Mouse (Mus musculus): ENCODE data around the gene Hspb2. TPM values are rescaled to one million over a fixed set of nuclear protein-coding genes. Genes with fewer than 3 reads are reported as not detected.

The Hspb2 gene
- polyA plus RNA-seq, 1 experiment = 36.4 TPM

- no peaks in the 10 kb centered on the region for H3K79me2 ChIP-seq (ENCODE audit: control insufficient read depth, insufficient read depth)
- no peak for TF ChIP-seq FOSL1 (IDR thresholded peaks at IDR 0.05; ENCODE audit: insufficient read depth, low read length, poor library complexity, severe bottlenecking)
- TF ChIP-seq MAX (IDR thresholded peaks at IDR 0.05) = no peak
- no peak for TF ChIP-seq MYOD1 (IDR thresholded peaks at IDR 0.05; ENCODE audit: control insufficient read depth, insufficient read length, low read depth)
- TF ChIP-seq USF1 (IDR thresholded peaks at IDR 0.05; ENCODE audit: low read depth) = no peak
- no peaks in the 10 kb centered on the region for H3K79me3 ChIP-seq (ENCODE audit: low read depth)
- H3K27me3 ChIP-seq (ENCODE audit: control insufficient read depth, insufficient read depth, insufficient read length) = no peaks in the 10 kb centered on the region
- no peak overlapping the region for H3K4me3 ChIP-seq (ENCODE audit: insufficient read depth, poor library complexity, severe bottlenecking)
- no peaks in the 10 kb centered on the region for H3K36me3 ChIP-seq (ENCODE audit: control insufficient read depth, insufficient read depth)
- no peak overlapping the region for H3ac ChIP-seq (ENCODE audit: control insufficient read depth, insufficient read length, low read depth)
Measured at GRCm38 (mm10) chr9:50756711-50757110, 4.6 kb upstream of the Hspb2 start.

GRCm38 (mm10) chr9:50753947-50754346 lies 1.8 kb upstream of the Hspb2 start:
- Histone ChIP-seq H3K79me3 (ENCODE audit: low read depth) (no peaks in the 10 kb centered on the region), H3K36me3 (ENCODE audit: control insufficient read depth, insufficient read depth) (no peaks in the 10 kb centered on the region), H3K4me3 (ENCODE audit: insufficient read depth, poor library complexity, severe bottlenecking) (no peak overlapping the region), H3K79me2 (ENCODE audit: control insufficient read depth, insufficient read depth) (no peaks in the 10 kb centered on the region), H3ac (ENCODE audit: control insufficient read depth, insufficient read length, low read depth) (no peak overlapping the region), H3K27me3 (ENCODE audit: control insufficient read depth, insufficient read depth, insufficient read length) (no peaks in the 10 kb centered on the region)
- TF ChIP-seq MYOG (IDR thresholded peaks at IDR 0.05; ENCODE audit: control insufficient read depth, extremely low read depth, insufficient read length) (no peak), USF1 (IDR thresholded peaks at IDR 0.05; ENCODE audit: low read depth) (no peak), CEBPB (IDR thresholded peaks at IDR 0.05; ENCODE audit: low read depth) (no peak), MAX (IDR thresholded peaks at IDR 0.05) (no peak), FOSL1 (IDR thresholded peaks at IDR 0.05; ENCODE audit: insufficient read depth, low read length, poor library complexity, severe bottlenecking) (no peak), MYOD1 (IDR thresholded peaks at IDR 0.05; ENCODE audit: control insufficient read depth, insufficient read length, low read depth) (no peak), CTCF (IDR thresholded peaks at IDR 0.05; ENCODE audit: control insufficient read depth, insufficient read depth, insufficient read length) (no peak)

DNA sequence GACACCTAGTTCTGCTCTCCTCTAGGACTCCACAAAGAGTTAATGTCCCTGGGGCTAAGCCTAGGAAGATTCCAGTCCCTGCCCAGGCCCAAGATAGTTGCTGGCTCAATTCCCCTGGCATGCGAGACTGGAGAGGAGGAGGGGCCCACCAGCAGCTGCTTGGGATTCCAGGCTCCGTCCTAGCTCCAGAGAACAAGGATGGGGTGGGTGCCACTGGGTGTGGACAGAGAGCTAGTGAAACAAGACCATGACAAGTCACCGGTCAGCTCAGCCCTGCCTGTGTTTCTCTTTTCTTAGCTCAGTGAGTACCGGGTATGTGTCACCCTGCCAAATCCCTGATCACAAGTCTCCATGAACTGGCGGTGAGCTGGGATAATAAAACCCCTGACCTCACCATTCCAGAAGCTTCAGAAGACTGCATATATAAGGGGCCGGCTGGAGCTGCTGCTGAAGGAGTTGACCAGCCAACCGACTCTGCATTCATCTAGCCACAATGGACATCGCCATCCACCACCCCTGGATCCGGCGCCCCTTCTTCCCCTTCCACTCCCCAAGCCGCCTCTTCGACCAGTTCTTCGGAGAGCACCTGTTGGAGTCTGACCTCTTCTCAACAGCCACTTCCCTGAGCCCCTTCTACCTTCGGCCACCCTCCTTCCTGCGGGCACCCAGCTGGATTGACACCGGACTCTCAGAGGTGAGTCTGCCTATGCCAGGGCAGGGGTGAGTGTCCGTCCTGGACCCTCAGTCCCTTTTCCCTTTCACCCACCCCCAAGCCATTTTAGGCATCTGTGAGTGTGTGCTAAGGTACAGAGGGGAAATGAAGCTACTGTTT lies 846 bp upstream of the Hspb2 start:
- H3K4me3 ChIP-seq (ENCODE audit: insufficient read depth, poor library complexity, severe bottlenecking) = peak overlapping the region; percentile 31
- H3K27me3 ChIP-seq (ENCODE audit: control insufficient read depth, insufficient read depth, insufficient read length) = no peaks in the 10 kb centered on the region
- H3K79me2 ChIP-seq (ENCODE audit: control insufficient read depth, insufficient read depth) = no peaks in the 10 kb centered on the region
- peak; percentile 43 for TF ChIP-seq MYOD1 (IDR thresholded peaks at IDR 0.05; ENCODE audit: control insufficient read depth, insufficient read length, low read depth)
- no peak for TF ChIP-seq CTCF (IDR thresholded peaks at IDR 0.05; ENCODE audit: control insufficient read depth, insufficient read depth, insufficient read length)
- H3K36me3 ChIP-seq (ENCODE audit: control insufficient read depth, insufficient read depth) = no peaks in the 10 kb centered on the region
- no peaks in the 10 kb centered on the region for H3K79me3 ChIP-seq (ENCODE audit: low read depth)
- peak overlapping the region; percentile 36 for H3ac ChIP-seq (ENCODE audit: control insufficient read depth, insufficient read length, low read depth)

- Histone ChIP-seq H3K36me3 (ENCODE audit: control insufficient read depth, insufficient read depth) (no peaks in the 10 kb centered on the region), H3ac (ENCODE audit: control insufficient read depth, insufficient read length, low read depth) (peak within 1 kb of the TSS; percentile 72), H3K27me3 (ENCODE audit: control insufficient read depth, insufficient read depth, insufficient read length) (no peaks in the 10 kb centered on the region), H3K4me3 (ENCODE audit: insufficient read depth, poor library complexity, severe bottlenecking) (peak within 1 kb of the TSS; percentile 6), H3K79me2 (ENCODE audit: control insufficient read depth, insufficient read depth) (no peaks in the 10 kb centered on the region), H3K79me3 (ENCODE audit: low read depth) (no peaks in the 10 kb centered on the region)
- TF ChIP-seq FOSL1 (IDR thresholded peaks at IDR 0.05; ENCODE audit: insufficient read depth, low read length, poor library complexity, severe bottlenecking) = no peak
- no peak for TF ChIP-seq CTCF (IDR thresholded peaks at IDR 0.05; ENCODE audit: control insufficient read depth, insufficient read depth, insufficient read length)
- TF ChIP-seq MYOG (IDR thresholded peaks at IDR 0.05; ENCODE audit: control insufficient read depth, extremely low read depth, insufficient read length) = no peak
- no peak for TF ChIP-seq MYOD1 (IDR thresholded peaks at IDR 0.05; ENCODE audit: control insufficient read depth, insufficient read length, low read depth)
- no peak for TF ChIP-seq CEBPB (IDR thresholded peaks at IDR 0.05; ENCODE audit: low read depth)
- TF ChIP-seq USF1 (IDR thresholded peaks at IDR 0.05; ENCODE audit: low read depth) = no peak
- no peak for TF ChIP-seq MAX (IDR thresholded peaks at IDR 0.05)
Measured at GRCm38 (mm10) chr9:50751323-50751722, 831 bp downstream of the Hspb2 start, which contains the start of gene Cryab. Gene Cryab, plus strand, starts transcription at chr9:50751325.

DNA sequence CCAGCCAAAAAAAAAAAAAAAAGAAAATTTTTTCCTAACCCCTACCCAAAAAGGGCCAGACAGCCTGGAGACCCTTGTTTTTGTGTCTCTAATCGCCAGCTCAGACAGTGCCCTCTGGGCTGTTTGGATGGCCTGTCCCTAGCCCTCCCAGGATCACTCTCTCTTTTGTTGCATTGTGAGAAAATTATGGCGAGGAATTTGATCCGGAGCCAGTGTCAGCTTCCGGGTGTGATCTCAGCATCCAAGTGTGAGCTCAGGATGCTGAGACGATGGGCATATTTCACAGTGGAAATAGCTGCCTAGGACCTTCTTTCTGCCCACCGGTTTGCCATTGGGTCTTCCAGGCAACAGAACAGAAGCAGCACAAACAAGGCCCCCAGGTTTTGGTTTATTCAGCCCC lies 1.4 kb downstream of the Hspb2 start:
- Histone ChIP-seq H3K79me2 (ENCODE audit: control insufficient read depth, insufficient read depth) (no peaks in the 10 kb centered on the region), H3K4me3 (ENCODE audit: insufficient read depth, poor library complexity, severe bottlenecking) (no peak overlapping the region), H3ac (ENCODE audit: control insufficient read depth, insufficient read length, low read depth) (peak overlapping the region; percentile 24), H3K36me3 (ENCODE audit: control insufficient read depth, insufficient read depth) (no peaks in the 10 kb centered on the region), H3K27me3 (ENCODE audit: control insufficient read depth, insufficient read depth, insufficient read length) (no peaks in the 10 kb centered on the region), H3K79me3 (ENCODE audit: low read depth) (no peaks in the 10 kb centered on the region)
- TF ChIP-seq MAX (IDR thresholded peaks at IDR 0.05) = no peak
- no peak for TF ChIP-seq MYOG (IDR thresholded peaks at IDR 0.05; ENCODE audit: control insufficient read depth, extremely low read depth, insufficient read length)

GRCm38 (mm10) chr9:50746214-50746677 lies 5.9 kb downstream of the Hspb2 start, which contains the start of gene 2310030G06Rik:
Gene 2310030G06Rik, minus strand, starts transcription at chr9:50746536.
- H3K4me3 ChIP-seq (ENCODE audit: insufficient read depth, poor library complexity, severe bottlenecking) = no peak within 1 kb of the TSS
- H3K36me3 ChIP-seq (ENCODE audit: control insufficient read depth, insufficient read depth) = no peaks in the 10 kb centered on the region
- no peaks in the 10 kb centered on the region for H3K27me3 ChIP-seq (ENCODE audit: control insufficient read depth, insufficient read depth, insufficient read length)
- no peaks in the 10 kb centered on the region for H3K79me2 ChIP-seq (ENCODE audit: control insufficient read depth, insufficient read depth)
- TF ChIP-seq MYOD1 (IDR thresholded peaks at IDR 0.05; ENCODE audit: control insufficient read depth, insufficient read length, low read depth) = no peak
- TF ChIP-seq USF1 (IDR thresholded peaks at IDR 0.05; ENCODE audit: low read depth) = no peak
- no peak for TF ChIP-seq CEBPB (IDR thresholded peaks at IDR 0.05; ENCODE audit: low read depth)
- TF ChIP-seq CTCF (IDR thresholded peaks at IDR 0.05; ENCODE audit: control insufficient read depth, insufficient read depth, insufficient read length) = no peak
- no peak for TF ChIP-seq MAX (IDR thresholded peaks at IDR 0.05)
- TF ChIP-seq FOSL1 (IDR thresholded peaks at IDR 0.05; ENCODE audit: insufficient read depth, low read length, poor library complexity, severe bottlenecking) = no peak
- TF ChIP-seq MYOG (IDR thresholded peaks at IDR 0.05; ENCODE audit: control insufficient read depth, extremely low read depth, insufficient read length) = no peak
- no peaks in the 10 kb centered on the region for H3K79me3 ChIP-seq (ENCODE audit: low read depth)
- H3ac ChIP-seq (ENCODE audit: control insufficient read depth, insufficient read length, low read depth) = peak within 1 kb of the TSS; percentile 44
